Mouse (Mus musculus) ES-Bruce4 (cell line): ENCODE results near the gene Pm20d2. TPM values are rescaled to one million over a fixed set of nuclear protein-coding genes. Genes with fewer than 3 reads are reported as not detected.

Source experiments
- H3K27ac ChIP-seq: 2 replicates; pipeline ENCODE4 v1.5.1; 2012; ENCODE audit warnings: low read length, inconsistent platforms; ENCODE audit not compliant: insufficient read depth
- H3K27me3 ChIP-seq: 2 replicates; pipeline ENCODE4 v1.6.1; 2012; ENCODE audit warnings: mild to moderate bottlenecking, low read length, inconsistent platforms; ENCODE audit not compliant: control insufficient read depth, poor library complexity, insufficient read depth, severe bottlenecking
- H3K36me3 ChIP-seq: 2 replicates; pipeline ENCODE4 v1.6.1; 2012; ENCODE audit warnings: inconsistent platforms, mild to moderate bottlenecking, low read length, moderate library complexity; ENCODE audit not compliant: control insufficient read depth, poor library complexity, insufficient read depth, severe bottlenecking
- H3K4me1 ChIP-seq: one replicate; pipeline ENCODE4 v1.8.1; 2011; ENCODE audit warnings: low read length; ENCODE audit not compliant: control insufficient read depth, insufficient read depth
- H3K4me3 ChIP-seq: 2 replicates; pipeline ENCODE4 v1.5.1; 2011; ENCODE audit warnings: low read depth, mild to moderate bottlenecking, low read length
- H3K9ac ChIP-seq: 2 replicates; pipeline ENCODE4 v1.6.1; 2012; ENCODE audit warnings: low read depth, mild to moderate bottlenecking, inconsistent platforms; ENCODE audit not compliant: poor library complexity, severe bottlenecking
- H3K9me3 ChIP-seq: replicated peaks from 2 replicates; pipeline ENCODE4 v1.6.1; 2012; ENCODE audit warnings: mild to moderate bottlenecking, low read length, inconsistent platforms; ENCODE audit not compliant: control insufficient read depth, poor library complexity, insufficient read depth, severe bottlenecking
- CTCF ChIP-seq: IDR thresholded peaks from one replicate; pipeline ENCODE4 v1.8.1; 2011; ENCODE audit warnings: low read depth, low read length
- EP300 ChIP-seq: IDR thresholded peaks from 2 replicates; pipeline ENCODE4 v1.6.1; 2011; ENCODE audit warnings: low read depth, low read length; ENCODE audit not compliant: insufficient read depth
- POLR2A ChIP-seq: IDR thresholded peaks from one replicate; pipeline ENCODE4 v1.8.1; 2011; ENCODE audit warnings: low read length; ENCODE audit not compliant: insufficient read depth
- polyA plus RNA-seq: library from polyadenylated mRNA; stranded (reverse); fragments of >200 nt; gene quantifications from 2 replicates; pipeline ENCODE4 v1.2.4, GENCODE M21; 2011; ENCODE audit warnings: low read depth; ENCODE audit not compliant: missing spikeins, insufficient read depth, insufficient read length

The Pm20d2 gene
- polyA plus RNA-seq, 1 experiment, result 4.4 TPM

- peak within 1 kb of the TSS; percentile 65 for H3K4me3 ChIP-seq
- H3K4me1 ChIP-seq, result peaks cover 2% of the 10 kb centered on the region
- H3K27me3 ChIP-seq, result no peaks in the 10 kb centered on the region
- TF ChIP-seq POLR2A, result no peak
- TF ChIP-seq EP300, result no peak
- TF ChIP-seq CTCF, result no peak
- H3K36me3 ChIP-seq, result no peaks in the 10 kb centered on the region
- no peak within 1 kb of the TSS for H3K27ac ChIP-seq
- H3K9me3 ChIP-seq, result no peaks in the 10 kb centered on the region
- H3K9ac ChIP-seq, result peak within 1 kb of the TSS; percentile 88
Measured at GRCm38 (mm10) chr4:33208881-33209841, 19.6 kb upstream of the Pm20d2 start, which contains the start of gene Srsf12. Srsf12 (plus strand) TSS chr4:33208991.

GRCm38 (mm10) chr4:33207551-33207950 is 18.0 kb upstream of the Pm20d2 start:
- Histone ChIP-seq H3K27ac (no peak overlapping the region), H3K36me3 (no peaks in the 10 kb centered on the region), H3K4me3 (no peak overlapping the region), H3K27me3 (no peaks in the 10 kb centered on the region), H3K9ac (no peak overlapping the region), H3K4me1 (peaks cover 2% of the 10 kb centered on the region), H3K9me3 (no peaks in the 10 kb centered on the region)
- no peak for TF ChIP-seq POLR2A
- no peak for TF ChIP-seq CTCF
- no peak for TF ChIP-seq EP300

- peak; percentile 98 for TF ChIP-seq CTCF
- no peak for TF ChIP-seq POLR2A
- Histone ChIP-seq H3K27me3 (no peaks in the 10 kb centered on the region), H3K4me3 (no peak overlapping the region), H3K27ac (no peak overlapping the region), H3K9me3 (no peaks in the 10 kb centered on the region), H3K4me1 (peaks cover 5% of the 10 kb centered on the region), H3K36me3 (no peaks in the 10 kb centered on the region), H3K9ac (no peak overlapping the region)
Measured at GRCm38 (mm10) chr4:33204682-33205081, 15.1 kb upstream of the Pm20d2 start.

GRCm38 (mm10) chr4:33198117-33198516 is 8.6 kb upstream of the Pm20d2 start:
- no peak overlapping the region for H3K9ac ChIP-seq
- H3K4me3 ChIP-seq, result no peak overlapping the region
- no peaks in the 10 kb centered on the region for H3K27me3 ChIP-seq
- H3K27ac ChIP-seq, result no peak overlapping the region
- H3K36me3 ChIP-seq, result no peaks in the 10 kb centered on the region
- peaks cover 4% of the 10 kb centered on the region for H3K4me1 ChIP-seq
- no peak for TF ChIP-seq POLR2A
- TF ChIP-seq EP300, result peak; percentile 71; the same call in 1 of the 2 replicates
- no peak for TF ChIP-seq CTCF
- H3K9me3 ChIP-seq, result no peaks in the 10 kb centered on the region

- Histone ChIP-seq H3K36me3 (no peaks in the 10 kb centered on the region), H3K9me3 (0 out of 2 replicates have a peak, but pooled peaks cover 2% of the 10 kb centered on the region), H3K27me3 (no peaks in the 10 kb centered on the region), H3K27ac (no peak overlapping the region), H3K4me3 (peak overlapping the region; percentile 66), H3K9ac (peak overlapping the region; percentile 77), H3K4me1 (no peaks in the 10 kb centered on the region)
- TF ChIP-seq CTCF (no peak), EP300 (no peak), POLR2A (no peak)
Measured at GRCm38 (mm10) chr4:33188781-33189734, 479 bp downstream of the Pm20d2 start.
